In the genomic region with DNA sequence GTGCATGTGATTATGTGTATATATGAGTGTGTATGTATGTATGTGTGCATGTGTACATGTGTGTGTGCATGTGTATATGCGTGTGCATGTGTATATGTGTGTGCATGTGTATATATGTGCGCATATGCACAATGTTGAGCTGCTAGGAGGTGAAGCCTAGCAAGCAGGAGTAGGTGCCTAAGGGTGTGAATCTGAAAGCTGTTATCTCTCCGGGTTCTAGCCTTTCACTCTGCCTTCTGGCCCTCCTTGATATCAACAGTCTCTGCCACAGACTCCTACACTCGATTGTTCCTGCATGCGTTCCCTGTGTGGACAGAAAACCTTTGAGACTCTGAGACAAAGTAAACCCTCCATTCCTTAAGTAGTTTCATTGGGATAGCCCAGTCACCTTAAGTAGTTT, we compare ENCODE assay signal across 24 mouse cellular contexts.
DNase-seq lines count a peak whose midpoint lies in the region; ATAC-seq and TF ChIP-seq lines count a peak whose summit lies in the region.
"Had no signal": no experiment of that assay in that cellular context is flagged by ENCODE, and none has a peak within 500 bp of the region (broad histone marks: within the 10 kb centered on the region; RNA-seq: fewer than 3 reads in every experiment).

No protein-coding gene starts in this region.

- no peaks in the 10 kb centered on the region; the same call in 1 of the 2 replicates for H3K4me1 ChIP-seq in stomach, embryonic 15.5 days
- no peaks in the 10 kb centered on the region; the same call in none of the 2 replicates for H3K4me1 ChIP-seq in stomach, postnatal 0 days (replicated peaks; ENCODE audit: control insufficient read depth, insufficient read depth)
- peaks cover 22% of the 10 kb centered on the region for H3K4me1 ChIP-seq in liver, embryonic 11.5 days (replicated peaks; ENCODE audit: control insufficient read depth, insufficient read depth, low read length)
- H3K4me1 ChIP-seq in liver, embryonic 16.5 days (ENCODE audit: control insufficient read depth, low read depth, low read length): peaks cover 9% of the 10 kb centered on the region
- H3K4me1 ChIP-seq in intestine, embryonic 15.5 days (replicated peaks): peaks cover 7% of the 10 kb centered on the region; the same call in 1 of the 2 replicates

- DNase-seq in stomach, postnatal 0 days (ENCODE audit: low spot score): no peak
- DNase-seq in liver, embryonic 11.5 days (ENCODE audit: low spot score): no peak
- DNase-seq in layer of hippocampus, postnatal 10 days (ENCODE audit: low spot score in 2 of 2): no peak
- no peak for DNase-seq in adrenal gland, adult 18-20 months (ENCODE audit: low spot score in 2 of 2)
- DNase-seq: adrenal gland, postnatal 10 days; cerebellum, adult 8-10 months; cerebellum, postnatal 36 days; gastrocnemius, postnatal 10 days; heart, adult 18-20 months; heart, postnatal 36 days; kidney, adult 2 months; kidney, postnatal 10 days; layer of hippocampus, postnatal 36 days; lung, adult 18-20 months; lung, postnatal 10 days; thymus, postnatal 36 days had no signal

- no peak for TF ChIP-seq CTCF in stomach, postnatal 0 days (IDR thresholded peaks at IDR 0.05; ENCODE audit: low read depth)

- no peaks in the 10 kb centered on the region for H3K9me3 ChIP-seq in stomach, embryonic 15.5 days
- no peaks in the 10 kb centered on the region for H3K9me3 ChIP-seq in stomach, postnatal 0 days (ENCODE audit: control insufficient read depth, low read length)
- no peaks in the 10 kb centered on the region for H3K9me3 ChIP-seq in liver, embryonic 11.5 days (ENCODE audit: control insufficient read depth, low read length)
- H3K9me3 ChIP-seq in liver, embryonic 16.5 days (replicated peaks; ENCODE audit: control insufficient read depth, low read length): no peaks in the 10 kb centered on the region
- no peaks in the 10 kb centered on the region for H3K9me3 ChIP-seq in intestine, embryonic 15.5 days
- H3K9me3 ChIP-seq: heart, embryonic 15.5 days; hindbrain, embryonic 13.5 days had no signal

- H3K4me3 ChIP-seq in stomach, embryonic 15.5 days (replicated peaks): no peak overlapping the region
- H3K4me3 ChIP-seq in stomach, postnatal 0 days (ENCODE audit: low read depth, low read length): no peak overlapping the region
- no peak overlapping the region for H3K4me3 ChIP-seq in liver, embryonic 11.5 days (ENCODE audit: low read depth, low read length)
- H3K4me3 ChIP-seq in liver, embryonic 16.5 days (ENCODE audit: low read depth, low read length): no peak overlapping the region
- H3K4me3 ChIP-seq in intestine, embryonic 15.5 days (replicated peaks): no peak overlapping the region
- H3K4me3 ChIP-seq: heart, embryonic 15.5 days; hindbrain, embryonic 13.5 days; layer of hippocampus, adult 2 months had no signal

- H3K4me2 ChIP-seq in stomach, embryonic 15.5 days: no peak overlapping the region
- no peak overlapping the region for H3K4me2 ChIP-seq in stomach, postnatal 0 days (replicated peaks; ENCODE audit: low read depth)
- H3K4me2 ChIP-seq in liver, embryonic 11.5 days: peak overlapping the region; percentile 24
- H3K4me2 ChIP-seq in liver, embryonic 16.5 days (ENCODE audit: low read depth, low read length): no peak overlapping the region
- no peak overlapping the region for H3K4me2 ChIP-seq in intestine, embryonic 15.5 days (replicated peaks)
- H3K4me2 ChIP-seq: heart, embryonic 15.5 days; hindbrain, embryonic 13.5 days had no signal

- WGBS in stomach, embryonic 15.5 days: 90% methylated on average over 5 of the region's 5 CpGs
- WGBS in stomach, postnatal 0 days: 90% methylated on average over 5 of the region's 5 CpGs
- 54% methylated on average over 5 of the region's 5 CpGs for WGBS in liver, embryonic 11.5 days
- WGBS in liver, embryonic 16.5 days (ENCODE audit: insufficient replicate concordance): 38% methylated on average over 5 of the region's 5 CpGs
- 93% methylated on average over 5 of the region's 5 CpGs for WGBS in intestine, embryonic 15.5 days

- no peak for TF ChIP-seq EP300 in stomach, postnatal 0 days (optimal IDR thresholded peaks at IDR 0.05)

- no peaks in the 10 kb centered on the region for H3K36me3 ChIP-seq in stomach, embryonic 15.5 days
- H3K36me3 ChIP-seq in stomach, postnatal 0 days (ENCODE audit: control insufficient read depth, insufficient read depth, low read length): no peaks in the 10 kb centered on the region
- no peaks in the 10 kb centered on the region for H3K36me3 ChIP-seq in liver, embryonic 11.5 days (ENCODE audit: control insufficient read depth, insufficient read depth, low read length)
- H3K36me3 ChIP-seq in liver, embryonic 16.5 days (ENCODE audit: control insufficient read depth, insufficient read depth): no peaks in the 10 kb centered on the region
- peaks cover 4% of the 10 kb centered on the region; the same call in 1 of the 2 replicates for H3K36me3 ChIP-seq in intestine, embryonic 15.5 days
- H3K36me3 ChIP-seq: heart, embryonic 15.5 days; hindbrain, embryonic 13.5 days had no signal

- H3K27me3 ChIP-seq in stomach, embryonic 15.5 days (replicated peaks): no peaks in the 10 kb centered on the region
- no peaks in the 10 kb centered on the region for H3K27me3 ChIP-seq in stomach, postnatal 0 days (ENCODE audit: control insufficient read depth, insufficient read depth, low read length)
- H3K27me3 ChIP-seq in liver, embryonic 11.5 days (replicated peaks; ENCODE audit: control insufficient read depth, insufficient read depth, low read length): no peaks in the 10 kb centered on the region
- no peaks in the 10 kb centered on the region for H3K27me3 ChIP-seq in liver, embryonic 16.5 days (ENCODE audit: control insufficient read depth, insufficient read depth, low read depth, low read length)
- no peaks in the 10 kb centered on the region for H3K27me3 ChIP-seq in intestine, embryonic 15.5 days (replicated peaks)
- H3K27me3 ChIP-seq: heart, embryonic 15.5 days; hindbrain, embryonic 13.5 days had no signal

- no peak overlapping the region for H3K27ac ChIP-seq in stomach, embryonic 15.5 days
- no peak overlapping the region for H3K27ac ChIP-seq in stomach, postnatal 0 days (replicated peaks)
- H3K27ac ChIP-seq in liver, embryonic 11.5 days (ENCODE audit: low read depth, low read length): peak overlapping the region; percentile 28; the same call in 1 of the 2 replicates
- no peak overlapping the region for H3K27ac ChIP-seq in liver, embryonic 16.5 days (ENCODE audit: low read length)
- H3K27ac ChIP-seq in intestine, embryonic 15.5 days: no peak overlapping the region
- H3K27ac ChIP-seq: hindbrain, embryonic 13.5 days; layer of hippocampus, adult 2 months had no signal

- H3K9ac ChIP-seq in stomach, embryonic 15.5 days: no peak overlapping the region
- no peak overlapping the region for H3K9ac ChIP-seq in stomach, postnatal 0 days (ENCODE audit: low read length)
- no peak overlapping the region for H3K9ac ChIP-seq in liver, embryonic 11.5 days (ENCODE audit: low read depth, low read length)
- H3K9ac ChIP-seq in liver, embryonic 16.5 days (ENCODE audit: low read depth, low read length): no peak overlapping the region
- H3K9ac ChIP-seq in intestine, embryonic 15.5 days: no peak overlapping the region
- H3K9ac ChIP-seq: heart, embryonic 15.5 days; hindbrain, embryonic 13.5 days had no signal

- ATAC-seq in stomach, embryonic 15.5 days (ENCODE audit: insufficient read depth, low FRiP score, low read depth): 0 out of 2 replicates have a peak, but pooled peaks have one; percentile 41
- no peak for ATAC-seq in stomach, postnatal 0 days (ENCODE audit: low FRiP score, low TSS enrichment)
- peak; percentile 90 for ATAC-seq in liver, embryonic 11.5 days (replicated peaks; ENCODE audit: low FRiP score)
- ATAC-seq in liver, embryonic 16.5 days (ENCODE audit: low read depth): peak; percentile 70
- no peak for ATAC-seq in intestine, embryonic 15.5 days
- ATAC-seq: activated CD4-positive, CD25-positive, alpha-beta regulatory T cell, adult 4 months; forebrain, embryonic 14.5 days had no signal

Comparison
In these comparisons a context has a peak if more than half of its experiments do, and no peak if none do; other contexts are left out.
1. ATAC-seq: peak in stomach, embryonic 15.5 days (single experiment), liver, embryonic 11.5 days (single experiment) and liver, embryonic 16.5 days (single experiment); none in stomach, postnatal 0 days (single experiment) and intestine, embryonic 15.5 days (single experiment).